Mouse (Mus musculus) thymus, adult 2 months (tissue): ENCODE measurements around the gene Pter.

Experiments
- CTCF ChIP-seq: fragments of 200-500 bp; IDR thresholded peaks from 2 replicates; pipeline ENCODE4 v1.5.1; 2012; ENCODE audit warnings: mild to moderate bottlenecking, control low read depth, low read length, moderate library complexity, borderline replicate concordance; ENCODE audit not compliant: control insufficient read depth, poor library complexity, insufficient read depth; ENCODE audit errors: extremely low read depth
- POLR2A ChIP-seq: fragments of 200-500 bp; IDR thresholded peaks from 2 replicates; pipeline ENCODE4 v1.6.1; 2012; ENCODE audit warnings: mild to moderate bottlenecking, low read length, control low read depth, moderate library complexity; ENCODE audit not compliant: control insufficient read depth, poor library complexity, insufficient read depth; ENCODE audit errors: extremely low read depth

GRCm38 (mm10) chr2:12978771-12979170 lies 54.9 kb downstream of the Pter start:
- no peak for TF ChIP-seq POLR2A
- TF ChIP-seq CTCF, result no peak
